Mouse (Mus musculus) MEL-GATA-1-ER (cell line): Measurements from ENCODE around the gene 2310057M21Rik.

Experiments
- DNase-seq: peaks from one replicate; pipeline ENCODE4 v3.0.0-alpha.2; 2012; ENCODE audit warnings: low read depth; ENCODE audit errors: extremely low read depth

Gene 2310057M21Rik

DNA sequence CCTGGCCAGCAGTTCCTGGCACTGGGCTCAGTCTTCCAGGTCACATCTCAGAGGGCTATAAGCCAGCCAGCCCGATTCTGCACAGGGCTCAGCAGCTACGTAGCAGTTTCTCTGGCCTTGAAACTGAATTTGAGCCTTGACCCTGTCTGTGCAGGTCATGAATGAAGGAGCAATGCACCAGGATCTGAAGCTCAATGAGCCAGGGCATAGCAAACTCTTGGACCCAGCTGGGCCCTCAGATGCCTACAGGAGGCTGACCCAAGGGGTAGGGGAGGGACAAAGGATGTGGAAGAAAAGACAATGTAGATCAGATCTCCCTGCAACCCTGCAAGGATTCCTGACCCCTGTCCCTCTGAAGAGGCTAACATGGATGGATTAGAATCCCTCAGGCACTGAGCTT, 40.4 kb downstream of the 2310057M21Rik start, which contains the start of gene Cuzd1:
Gene Cuzd1 (minus strand): TSS at position 101 of the 400 bp plus-strand sequence.
- DNase-seq = no peak

DNA sequence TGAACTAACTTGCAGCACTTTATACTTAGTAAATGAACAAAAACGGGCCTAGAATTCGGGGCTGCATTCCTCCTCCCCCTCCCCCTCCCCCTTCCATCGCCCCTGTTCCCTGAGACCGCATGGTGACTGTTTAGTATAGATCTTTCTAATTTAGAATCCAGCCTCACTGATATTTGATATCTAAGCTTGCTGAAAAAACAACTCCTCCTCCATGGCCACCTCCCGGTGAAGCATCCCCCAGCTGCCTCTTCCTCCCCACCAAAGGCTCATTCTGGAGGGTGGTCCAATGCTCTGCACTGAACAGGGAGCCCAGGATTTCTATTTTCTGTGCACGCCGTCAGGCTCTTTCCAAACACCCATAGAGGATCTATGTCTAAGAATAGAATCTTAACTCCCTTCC, 44.2 kb downstream of the 2310057M21Rik start:
- DNase-seq = no peak

DNA sequence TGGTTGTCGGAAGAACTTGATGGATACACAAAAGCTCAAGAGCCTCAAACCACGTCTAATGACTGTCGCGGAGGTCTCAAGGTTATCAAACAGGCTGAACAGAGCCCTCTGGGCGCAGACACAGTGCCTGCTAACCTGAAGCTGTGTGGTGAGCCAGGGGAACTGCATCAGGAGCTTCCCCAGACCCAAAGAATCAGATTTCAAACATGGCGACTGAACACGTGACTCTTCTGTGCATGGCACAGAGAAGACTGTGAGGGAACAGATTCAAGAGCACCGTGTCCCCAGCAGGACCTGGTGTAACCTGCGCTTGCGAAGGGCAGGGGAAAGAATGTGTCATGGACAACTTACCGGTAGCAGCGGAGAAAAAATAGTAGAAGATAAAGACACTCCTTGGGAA, 45.0 kb downstream of the 2310057M21Rik start:
- DNase-seq = no peak

DNA sequence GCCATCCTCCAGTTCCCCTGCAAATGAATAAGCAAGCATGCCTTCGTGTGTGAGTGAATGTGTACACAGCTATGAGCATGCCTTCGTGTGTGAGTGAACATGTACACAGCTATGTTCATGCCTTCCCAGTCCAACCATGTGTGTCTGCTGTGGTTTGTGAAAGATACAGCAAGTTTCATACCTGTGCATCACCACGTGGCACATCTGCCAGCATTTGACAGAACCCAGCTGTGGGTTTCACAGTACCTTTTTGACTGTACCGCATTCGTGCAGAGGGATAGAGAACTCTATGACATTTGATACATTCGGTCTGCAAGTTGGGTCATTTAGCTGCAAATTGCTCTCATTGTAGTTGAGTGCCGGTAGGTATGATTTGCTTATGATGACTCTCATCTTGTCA, 48.1 kb downstream of the 2310057M21Rik start:
- no peak for DNase-seq

DNA sequence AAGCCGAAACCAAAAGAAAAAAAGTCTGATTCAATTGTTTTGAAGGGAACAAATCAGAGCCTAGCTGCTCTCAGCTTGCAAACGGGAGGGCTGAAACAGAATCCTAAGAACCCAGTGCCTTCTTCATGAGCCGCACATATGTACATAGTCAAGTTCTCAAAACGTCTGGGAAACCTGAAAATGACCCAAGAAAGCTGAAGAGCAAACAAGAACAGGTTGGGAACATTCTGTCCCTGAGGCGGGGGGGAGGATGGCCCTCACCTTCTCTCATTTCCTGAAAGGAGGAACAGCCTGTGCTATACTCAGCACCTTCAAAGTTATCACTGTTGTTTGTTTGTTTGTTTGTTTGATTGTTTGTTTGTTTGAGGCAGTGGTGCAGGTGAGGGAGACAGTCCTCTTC, 55.8 kb downstream of the 2310057M21Rik start:
- DNase-seq = no peak

DNA sequence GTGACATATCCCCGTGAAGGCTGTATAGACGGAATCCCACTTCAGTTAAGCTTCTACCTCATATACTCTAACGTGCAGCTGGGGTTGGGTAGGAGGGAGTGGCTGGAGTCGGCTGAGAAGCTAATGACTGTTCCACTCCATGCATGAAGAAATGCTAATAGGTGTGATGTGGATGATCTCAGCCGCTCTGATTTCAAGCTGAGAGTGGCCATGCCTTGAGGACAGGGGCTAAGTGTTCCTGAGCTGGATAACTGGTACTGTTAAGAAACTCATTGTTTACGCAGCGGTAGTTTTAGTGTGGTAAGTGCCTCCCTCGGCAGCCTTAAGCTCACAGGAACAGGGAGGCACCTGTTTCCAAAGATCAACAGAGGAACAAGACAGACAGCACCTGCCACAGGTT, 59.2 kb downstream of the 2310057M21Rik start:
- DNase-seq = no peak

DNA sequence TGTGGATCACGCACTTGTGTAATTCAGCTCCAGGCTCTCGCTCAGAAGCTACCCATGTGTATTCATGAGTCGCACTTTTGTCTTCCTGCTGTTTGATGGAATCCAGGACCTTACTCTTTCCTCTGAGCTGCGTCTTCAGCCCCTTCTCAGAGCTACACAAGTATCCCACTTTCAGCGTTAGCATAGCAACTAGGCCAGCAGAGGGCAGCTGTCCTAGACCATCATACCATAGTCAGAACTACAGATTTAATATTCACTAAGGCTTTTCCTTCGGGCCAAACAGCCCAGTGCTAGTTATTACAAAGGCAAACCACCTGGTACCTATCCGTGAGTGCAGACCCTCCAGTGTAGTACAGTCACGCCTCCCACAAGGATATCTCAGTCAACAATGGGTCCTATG, 65.4 kb downstream of the 2310057M21Rik start:
- DNase-seq = no peak
